8 mouse cellular contexts compared by ENCODE assay signal in genomic region chr1:40324457-40324856, GRCm38 (mm10). TPM values are rescaled to one million over a fixed set of nuclear protein-coding genes. Genes with fewer than 3 reads are reported as not detected.
DNase-seq lines count a peak whose midpoint lies in the region; ATAC-seq and TF ChIP-seq lines count a peak whose summit lies in the region.

Gene Il1rl2 (plus strand): TSS chr1:40324610.

- H3K27me3 ChIP-seq in embryonic facial prominence, embryonic 12.5 days: peaks cover 19% of the 10 kb centered on the region
- H3K27me3 ChIP-seq in heart, postnatal 0 days (ENCODE audit: control insufficient read depth, insufficient read depth, low read length): peaks cover 19% of the 10 kb centered on the region

- peaks cover 19% of the 10 kb centered on the region; the same call in 1 of the 2 replicates for H3K4me1 ChIP-seq in embryonic facial prominence, embryonic 12.5 days
- H3K4me1 ChIP-seq in heart, postnatal 0 days (ENCODE audit: control insufficient read depth, insufficient read depth): peaks cover 10% of the 10 kb centered on the region; the same call in 1 of the 2 replicates

- intact Hi-C loops in gastrocnemius, postnatal 36 days (cut with DNase I): no loop called here

- no peak for TF ChIP-seq CTCF in heart, postnatal 0 days (IDR thresholded peaks at IDR 0.05; ENCODE audit: low read depth)

- H3K27ac ChIP-seq in embryonic facial prominence, embryonic 12.5 days: no peak within 1 kb of the TSS
- H3K27ac ChIP-seq in heart, postnatal 0 days (ENCODE audit: low read depth): 0 out of 2 replicates have a peak within 1 kb of the TSS, but pooled peaks have one; percentile 14

- peak within 1 kb of the TSS; percentile 42 for H3K4me3 ChIP-seq in embryonic facial prominence, embryonic 12.5 days
- H3K4me3 ChIP-seq in heart, postnatal 0 days (ENCODE audit: low read depth, low read length): peak within 1 kb of the TSS; percentile 56

- ATAC-seq in embryonic facial prominence, embryonic 12.5 days (ENCODE audit: insufficient number of reproducible peaks, insufficient read depth, low FRiP score, low TSS enrichment): 0 out of 2 replicates have a peak, but pooled peaks have one; percentile 35
- peak; percentile 64; the same call in 1 of the 2 replicates for ATAC-seq in heart, postnatal 0 days (ENCODE audit: insufficient read depth, low read depth)
- peak; percentile 59 for ATAC-seq in megakaryocyte progenitor cell, adult 5-6 weeks (replicated peaks; ENCODE audit: poor library complexity)

- TF ChIP-seq EP300 in heart, postnatal 0 days (IDR thresholded peaks at IDR 0.05; ENCODE audit: low read depth): no peak

- peak; percentile 6 for DNase-seq in gastrocnemius, adult 18-20 months (ENCODE audit: low spot score)
- DNase-seq in gastrocnemius, postnatal 36 days: no peak
- peak; percentile 69 for DNase-seq in heart, postnatal 0 days (ENCODE audit: low spot score)
- peak; percentile 52 to 72 for DNase-seq in kidney, postnatal 4 days
- peak; percentile 62 for DNase-seq in thymus, postnatal 14 days
- no peak for DNase-seq in cerebellum, adult 9-10 months

- 16% methylated on average over 6 of the region's 6 CpGs for WGBS in embryonic facial prominence, embryonic 12.5 days
- 35% methylated on average over 6 of the region's 6 CpGs for WGBS in heart, postnatal 0 days

- H3K9ac ChIP-seq in embryonic facial prominence, embryonic 12.5 days: peak within 1 kb of the TSS; percentile 56
- H3K9ac ChIP-seq in heart, postnatal 0 days (replicated peaks; ENCODE audit: low read depth, low read length): peak within 1 kb of the TSS; percentile 43

- H3K36me3 ChIP-seq in embryonic facial prominence, embryonic 12.5 days: no peaks in the 10 kb centered on the region
- H3K36me3 ChIP-seq in heart, postnatal 0 days (replicated peaks; ENCODE audit: control insufficient read depth, insufficient read depth, low read length): no peaks in the 10 kb centered on the region

- H3K9me3 ChIP-seq in embryonic facial prominence, embryonic 12.5 days: no peaks in the 10 kb centered on the region
- no peaks in the 10 kb centered on the region for H3K9me3 ChIP-seq in heart, postnatal 0 days (replicated peaks; ENCODE audit: control insufficient read depth, low read length)

- H3K4me2 ChIP-seq in embryonic facial prominence, embryonic 12.5 days (replicated peaks): peak within 1 kb of the TSS; percentile 80
- peak within 1 kb of the TSS; percentile 72 for H3K4me2 ChIP-seq in heart, postnatal 0 days (ENCODE audit: low read depth, low read length)

RNA-seq across cellular contexts. Expression of gene Il1rl2, which starts in this region (rescaled TPM):
- under 1 TPM; 0.94 to 1.00 TPM for total RNA-seq in gastrocnemius, adult 18-20 months (2021)
- total RNA-seq in gastrocnemius, postnatal 36 days (2021): 1 to 10 TPM; 1.3 to 2.0 TPM
- 7.8 and 8.1 TPM in 2 replicates for polyA plus RNA-seq in embryonic facial prominence, embryonic 12.5 days (2016; fragmentation: Nextera tagmentation; extraction: Ambion mirVana)
- total RNA-seq in heart, postnatal 0 days (2014; rRNA removed; ENCODE audit: low replicate concordance): 2.5 and 9.4 TPM in 2 replicates
- polyA plus RNA-seq in heart, postnatal 0 days (2015; fragmentation: Nextera tagmentation; extraction: Ambion mirVana): 2.3 and 2.5 TPM in 2 replicates
- 9.3 and 12.0 TPM in 2 replicates for total RNA-seq in megakaryocyte progenitor cell, adult 5-6 weeks (2015)
- 10.4 and 10.6 TPM in 2 replicates for total RNA-seq in megakaryocyte progenitor cell, adult 5-6 weeks (2017)

Comparison
In these comparisons a context has a peak if more than half of its experiments do, and no peak if none do; other contexts are left out.
1. Peak in DNase-seq in gastrocnemius, adult 18-20 months; RNA of the gene not detected or under 1 TPM.
2. DNase-seq: peak in heart, postnatal 0 days (single experiment), kidney, postnatal 4 days (2 of 2) and thymus, postnatal 14 days (single experiment); none in gastrocnemius, postnatal 36 days (0 of 2) and cerebellum, adult 9-10 months (single experiment).
3. Peak in every context shown above with its lines, with median percentiles within 50 percentile points of each other: ATAC-seq.